Mouse (Mus musculus): ENCODE measurements around the gene Tacc2. TPM values are rescaled to one million over a fixed set of nuclear protein-coding genes. Genes with fewer than 3 reads are reported as not detected.

Tacc2 gene
- polyA plus RNA-seq, 1 experiment = 80.9 TPM

DNA sequence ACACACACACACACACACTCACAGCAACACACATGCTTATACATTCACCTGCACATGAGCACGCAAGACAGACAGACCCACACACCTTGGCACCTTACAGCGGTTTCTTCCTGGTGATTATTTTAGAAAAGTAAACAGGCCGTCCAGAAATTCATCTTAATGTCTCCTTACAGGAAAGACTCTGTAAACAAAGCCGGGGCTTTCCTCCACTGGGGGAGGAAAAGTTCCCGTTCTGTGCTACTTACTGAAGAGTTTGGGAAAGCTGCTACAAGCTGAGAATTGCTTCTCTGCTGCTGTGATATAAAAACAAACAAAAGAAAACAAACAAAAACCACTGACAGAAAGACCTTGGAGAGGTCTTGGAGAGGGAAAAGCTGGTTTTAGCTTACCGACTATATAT, 231.5 kb downstream of the Tacc2 start:
- no peaks in the 10 kb centered on the region for H3K27me3 ChIP-seq (ENCODE audit: control insufficient read depth, insufficient read depth, low read length, poor library complexity, severe bottlenecking)
- TF ChIP-seq EP300 (IDR thresholded peaks at IDR 0.05; ENCODE audit: insufficient read depth, low read depth, low read length) (no peak), CTCF (IDR thresholded peaks at IDR 0.05; ENCODE audit: low read depth, low read length) (no peak), POLR2A (IDR thresholded peaks at IDR 0.05; ENCODE audit: insufficient read depth, low read length) (no peak)
- H3K36me3 ChIP-seq (ENCODE audit: control insufficient read depth, insufficient read depth, low read length, poor library complexity, severe bottlenecking) = no peaks in the 10 kb centered on the region
- no peak overlapping the region for H3K27ac ChIP-seq (ENCODE audit: insufficient read depth, low read length)
- H3K9ac ChIP-seq (ENCODE audit: low read depth, poor library complexity, severe bottlenecking) = no peak overlapping the region
- no peak overlapping the region for H3K4me3 ChIP-seq (ENCODE audit: low read depth, low read length)
- H3K9me3 ChIP-seq (replicated peaks; ENCODE audit: control insufficient read depth, insufficient read depth, low read length, poor library complexity, severe bottlenecking) = no peaks in the 10 kb centered on the region
- H3K4me1 ChIP-seq (ENCODE audit: control insufficient read depth, insufficient read depth, low read length) = peaks cover 3% of the 10 kb centered on the region

DNA sequence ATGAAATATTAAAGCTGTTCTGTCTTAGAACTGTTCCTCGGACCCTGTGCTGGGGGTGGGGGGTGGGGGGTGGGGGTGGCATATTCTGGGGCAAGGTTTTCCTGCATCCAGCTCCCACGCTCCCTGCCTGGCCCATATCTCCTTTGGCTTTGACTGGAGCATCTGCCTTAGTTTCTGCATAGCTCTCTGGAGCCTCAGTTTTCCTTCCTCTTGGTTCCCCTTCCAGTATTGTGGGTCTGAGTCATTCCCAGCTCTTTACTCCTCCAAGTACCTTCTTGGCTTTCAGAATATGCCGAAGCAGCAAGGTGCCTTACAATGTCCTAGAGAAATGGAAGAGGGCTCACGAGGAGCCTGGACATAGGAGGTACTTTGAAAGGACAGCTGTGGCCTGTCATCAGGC, 233.0 kb downstream of the Tacc2 start:
- H3K9me3 ChIP-seq (replicated peaks; ENCODE audit: control insufficient read depth, insufficient read depth, low read length, poor library complexity, severe bottlenecking) = no peaks in the 10 kb centered on the region
- TF ChIP-seq EP300 (IDR thresholded peaks at IDR 0.05; ENCODE audit: insufficient read depth, low read depth, low read length) (no peak), POLR2A (IDR thresholded peaks at IDR 0.05; ENCODE audit: insufficient read depth, low read length) (no peak), CTCF (IDR thresholded peaks at IDR 0.05; ENCODE audit: low read depth, low read length) (no peak)

DNA sequence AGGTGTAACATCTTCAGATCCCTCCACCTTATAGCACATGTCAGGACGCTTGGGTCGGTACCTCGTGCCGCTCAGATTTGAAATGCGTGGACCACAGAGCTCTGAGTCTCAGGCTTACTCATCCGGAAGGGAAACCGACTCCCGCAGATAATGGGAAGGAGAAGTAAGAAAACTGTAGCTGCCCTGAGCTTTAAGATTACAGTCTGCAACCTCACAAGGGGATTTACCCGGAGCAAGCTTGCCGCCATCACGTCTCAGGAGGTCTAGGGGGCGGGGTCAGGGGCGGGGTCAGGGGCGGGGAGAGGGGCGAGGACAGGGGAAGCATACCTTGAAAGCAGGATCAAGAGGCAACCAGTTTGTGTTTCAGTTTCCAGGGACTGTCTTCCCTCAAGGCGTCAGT, 235.2 kb downstream of the Tacc2 start:
- Histone ChIP-seq H3K27me3 (ENCODE audit: control insufficient read depth, insufficient read depth, low read length, poor library complexity, severe bottlenecking) (no peaks in the 10 kb centered on the region), H3K36me3 (ENCODE audit: control insufficient read depth, insufficient read depth, low read length, poor library complexity, severe bottlenecking) (no peaks in the 10 kb centered on the region), H3K4me3 (ENCODE audit: low read depth, low read length) (peak overlapping the region; percentile 55), H3K4me1 (ENCODE audit: control insufficient read depth, insufficient read depth, low read length) (peaks cover 3% of the 10 kb centered on the region), H3K9ac (ENCODE audit: low read depth, poor library complexity, severe bottlenecking) (no peak overlapping the region), H3K27ac (ENCODE audit: insufficient read depth, low read length) (no peak overlapping the region), H3K9me3 (replicated peaks; ENCODE audit: control insufficient read depth, insufficient read depth, low read length, poor library complexity, severe bottlenecking) (no peaks in the 10 kb centered on the region)
- no peak for TF ChIP-seq EP300 (IDR thresholded peaks at IDR 0.05; ENCODE audit: insufficient read depth, low read depth, low read length)
- no peak for TF ChIP-seq CTCF (IDR thresholded peaks at IDR 0.05; ENCODE audit: low read depth, low read length)
- no peak for TF ChIP-seq POLR2A (IDR thresholded peaks at IDR 0.05; ENCODE audit: insufficient read depth, low read length)

More for the DNA sequence above, 233.0 kb downstream of the Tacc2 start:
- Histone ChIP-seq H3K4me1 (ENCODE audit: control insufficient read depth, insufficient read depth, low read length) (peaks cover 3% of the 10 kb centered on the region), H3K27me3 (ENCODE audit: control insufficient read depth, insufficient read depth, low read length, poor library complexity, severe bottlenecking) (no peaks in the 10 kb centered on the region), H3K36me3 (ENCODE audit: control insufficient read depth, insufficient read depth, low read length, poor library complexity, severe bottlenecking) (no peaks in the 10 kb centered on the region), H3K9ac (ENCODE audit: low read depth, poor library complexity, severe bottlenecking) (no peak overlapping the region), H3K27ac (ENCODE audit: insufficient read depth, low read length) (no peak overlapping the region), H3K4me3 (ENCODE audit: low read depth, low read length) (no peak overlapping the region)

Other genes starting within 250 kb of the Tacc2 start
- 36.8 and 37.1 TPM in 2 replicates for gene Ate1, start 57.1 kb upstream of the Tacc2 start, polyA plus RNA-seq (2011; ENCODE audit: insufficient read depth, insufficient read length, low read depth, missing spikeins)
- gene Nsmce4a, start 4.3 kb upstream of the Tacc2 start, polyA plus RNA-seq (2011; ENCODE audit: insufficient read depth, insufficient read length, low read depth, missing spikeins) = 152 and 161 TPM in 2 replicates
- gene Btbd16, start 196.6 kb downstream of the Tacc2 start, polyA plus RNA-seq (2011; ENCODE audit: insufficient read depth, insufficient read length, low read depth, missing spikeins) = not detected in 2 replicates

Data from ES-Bruce4 (cell line).